Mouse (Mus musculus) stomach, embryonic 14.5 days (tissue): ENCODE results near the gene Tmcc1. TPM values are rescaled to one million over a fixed set of nuclear protein-coding genes. Genes with fewer than 3 reads are reported as not detected.
"Not testable (repeated sequence)": the region's sequence is repeated elsewhere in the genome, so short reads cannot be mapped to it uniquely, and the experiment has no call there.

ENCODE experiments used
- ATAC-seq: fragments of 200-750 bp; cut with Nextera tagmentation; 2 replicates; pipeline ENCODE4 v1.8.0; 2017; ENCODE audit warnings: low read depth, moderate TSS enrichment; ENCODE audit not compliant: insufficient number of reproducible peaks, insufficient read depth, low FRiP score
- H3K27ac ChIP-seq: fragments of 300-500 bp; sonication (generic); 2 replicates; pipeline ENCODE4 v1.5.1; 2014; ENCODE audit warnings: mild to moderate bottlenecking, low read length, moderate library complexity, mixed read lengths
- H3K27me3 ChIP-seq: fragments of 300-500 bp; sonication (generic); 2 replicates; pipeline ENCODE4 v1.6.1; 2014; ENCODE audit warnings: low read length, control low read depth, mixed read lengths; ENCODE audit not compliant: control insufficient read depth, insufficient read depth
- H3K36me3 ChIP-seq: fragments of 300-500 bp; sonication (generic); 2 replicates; pipeline ENCODE4 v1.6.1; 2014; ENCODE audit warnings: mild to moderate bottlenecking, control low read depth, low read length, moderate library complexity, mixed read lengths; ENCODE audit not compliant: control insufficient read depth, insufficient read depth
- H3K4me1 ChIP-seq: fragments of 300-500 bp; sonication (generic); 2 replicates; pipeline ENCODE4 v1.6.1; 2014; ENCODE audit warnings: low read length, control low read depth, mixed read lengths; ENCODE audit not compliant: control insufficient read depth, insufficient read depth
- H3K4me2 ChIP-seq: fragments of 300-500 bp; sonication (generic); replicated peaks from 2 replicates; pipeline ENCODE4 v1.6.1; 2014; ENCODE audit warnings: low read depth, low read length, control low read depth
- H3K4me3 ChIP-seq: fragments of 300-500 bp; sonication (generic); 2 replicates; pipeline ENCODE4 v1.5.1; 2014; ENCODE audit warnings: low read depth, low read length, control low read depth
- H3K9ac ChIP-seq: fragments of 300-500 bp; sonication (generic); replicated peaks from 2 replicates; pipeline ENCODE4 v1.6.1; 2014; ENCODE audit warnings: low read depth, mild to moderate bottlenecking, control low read depth, low read length, moderate library complexity, mixed read lengths
- H3K9me3 ChIP-seq: fragments of 300-500 bp; sonication (generic); 2 replicates; pipeline ENCODE4 v1.6.1; 2016; ENCODE audit warnings: low read depth, low read length, control low read depth; ENCODE audit not compliant: control insufficient read depth
- WGBS: fragments of 180-500 bp; shearing (Covaris S2); extraction: QIAGEN DNeasy Blood & Tissue Kit; methylation state at CpG from one replicate; pipeline ENCODE4 v1.1.7; 2014; 5-methylcytosine and 5-hydroxymethylcytosine counted together
- polyA plus RNA-seq: library from polyadenylated mRNA; unstranded; fragments of >200 nt; fragmentation: Nextera tagmentation; extraction: Ambion mirVana; gene quantifications from 2 replicates; pipeline ENCODE4 v1.2.1, GENCODE M21; 2014

Tmcc1 gene
- polyA plus RNA-seq, 1 experiment from 2014 or later = 20.5 TPM

- Histone ChIP-seq H3K27ac (no peak overlapping the region), H3K4me3 (no peak overlapping the region)
These were observed 12.6 kb downstream of the Tmcc1 start for GRCm38 (mm10) chr6:116180731-116181130.

GRCm38 (mm10) chr6:116178376-116178775, 14.9 kb downstream of the Tmcc1 start:
- 90% methylated on average over 2 of the region's 2 CpGs for WGBS
- H3K27me3 ChIP-seq = no peaks in the 10 kb centered on the region
- no peak overlapping the region for H3K9ac ChIP-seq
- H3K27ac ChIP-seq = no peak overlapping the region
- no peak overlapping the region for H3K4me3 ChIP-seq
- no peaks in the 10 kb centered on the region for H3K4me1 ChIP-seq
- ATAC-seq = no peak
- H3K9me3 ChIP-seq = no peaks in the 10 kb centered on the region
- H3K36me3 ChIP-seq = no peaks in the 10 kb centered on the region; the same call in none of the 2 replicates
- H3K4me2 ChIP-seq = no peak overlapping the region

More at GRCm38 (mm10) chr6:116180731-116181130, 12.6 kb downstream of the Tmcc1 start:
- no peak for ATAC-seq
- no peak overlapping the region for H3K4me2 ChIP-seq
- H3K9ac ChIP-seq = no peak overlapping the region
- no peaks in the 10 kb centered on the region for H3K27me3 ChIP-seq
- H3K4me1 ChIP-seq = no peaks in the 10 kb centered on the region
- WGBS = 54% methylated on average over 3 of the region's 3 CpGs
- no peaks in the 10 kb centered on the region for H3K9me3 ChIP-seq
- no peaks in the 10 kb centered on the region; the same call in none of the 2 replicates for H3K36me3 ChIP-seq

- not testable (repeated sequence) for ATAC-seq, H3K9ac ChIP-seq, H3K4me2 ChIP-seq, H3K4me1 ChIP-seq, H3K36me3 ChIP-seq, H3K4me3 ChIP-seq, H3K9me3 ChIP-seq, H3K27ac ChIP-seq, H3K27me3 ChIP-seq
- WGBS = 78% methylated on average over 37 of the region's 37 CpGs
These were observed 19.7 kb downstream of the Tmcc1 start for GRCm38 (mm10) chr6:116173511-116174099.

GRCm38 (mm10) chr6:116166383-116166782, 26.9 kb downstream of the Tmcc1 start:
- no peak overlapping the region for H3K4me2 ChIP-seq

GRCm38 (mm10) chr6:116154854-116155624, 38.2 kb downstream of the Tmcc1 start:
- H3K27ac ChIP-seq = no peak overlapping the region
- no peaks in the 10 kb centered on the region for H3K36me3 ChIP-seq
- ATAC-seq = no peak
- H3K27me3 ChIP-seq = no peaks in the 10 kb centered on the region
- H3K4me1 ChIP-seq = no peaks in the 10 kb centered on the region
- H3K9ac ChIP-seq = no peak overlapping the region
- 36% methylated on average over 3 of the region's 3 CpGs for WGBS
- H3K4me2 ChIP-seq = no peak overlapping the region
- no peak overlapping the region for H3K4me3 ChIP-seq
- H3K9me3 ChIP-seq = no peaks in the 10 kb centered on the region

More at GRCm38 (mm10) chr6:116166383-116166782, 26.9 kb downstream of the Tmcc1 start:
- ATAC-seq = no peak
- no peak overlapping the region for H3K4me3 ChIP-seq
- 83% methylated on average over 1 of the region's 1 CpGs for WGBS
- H3K27ac ChIP-seq = no peak overlapping the region
- peaks cover 3% of the 10 kb centered on the region; the same call in 1 of the 2 replicates for H3K36me3 ChIP-seq
- no peaks in the 10 kb centered on the region for H3K9me3 ChIP-seq
- no peaks in the 10 kb centered on the region for H3K27me3 ChIP-seq
- H3K9ac ChIP-seq = no peak overlapping the region
- no peaks in the 10 kb centered on the region for H3K4me1 ChIP-seq

- 85% methylated on average over 1 of the region's 1 CpGs for WGBS
These were observed 45.9 kb downstream of the Tmcc1 start for GRCm38 (mm10) chr6:116147386-116147785.

GRCm38 (mm10) chr6:116141696-116142095, 51.6 kb downstream of the Tmcc1 start:
- Histone ChIP-seq H3K27ac (no peak overlapping the region), H3K4me1 (no peaks in the 10 kb centered on the region), H3K9ac (no peak overlapping the region), H3K4me2 (no peak overlapping the region), H3K4me3 (no peak overlapping the region), H3K9me3 (no peaks in the 10 kb centered on the region), H3K27me3 (no peaks in the 10 kb centered on the region), H3K36me3 (no peaks in the 10 kb centered on the region)
- 59% methylated on average over 2 of the region's 2 CpGs for WGBS
- no peak for ATAC-seq

More at GRCm38 (mm10) chr6:116147386-116147785, 45.9 kb downstream of the Tmcc1 start:
- Histone ChIP-seq H3K36me3 (no peaks in the 10 kb centered on the region), H3K4me1 (0 out of 2 replicates have a peak, but pooled peaks cover 4% of the 10 kb centered on the region), H3K9ac (no peak overlapping the region), H3K4me2 (no peak overlapping the region), H3K27ac (no peak overlapping the region), H3K4me3 (no peak overlapping the region), H3K27me3 (no peaks in the 10 kb centered on the region), H3K9me3 (no peaks in the 10 kb centered on the region)
- ATAC-seq = no peak

GRCm38 (mm10) chr6:116140782-116141181, 52.5 kb downstream of the Tmcc1 start:
- no peak overlapping the region for H3K9ac ChIP-seq
- H3K36me3 ChIP-seq = no peaks in the 10 kb centered on the region
- H3K4me1 ChIP-seq = no peaks in the 10 kb centered on the region
- no peak overlapping the region for H3K4me2 ChIP-seq
- no peak overlapping the region for H3K4me3 ChIP-seq
- no peaks in the 10 kb centered on the region for H3K27me3 ChIP-seq
- ATAC-seq = no peak
- H3K27ac ChIP-seq = no peak overlapping the region
- H3K9me3 ChIP-seq = no peaks in the 10 kb centered on the region
